Mouse (Mus musculus) heart, postnatal 0 days (tissue): ENCODE data around the gene Sec16a.

ENCODE experiments used
- CTCF ChIP-seq: IDR thresholded peaks from 2 replicates; pipeline ENCODE4 v1.5.1; 2016; ENCODE audit warnings: antibody characterized with exemption, control low read depth, low read depth
- EP300 ChIP-seq: IDR thresholded peaks from 2 replicates; pipeline ENCODE4 v1.6.1; 2016; ENCODE audit warnings: antibody characterized with exemption, low read depth

GRCm38 (mm10) chr2:26447451-26447850 lies 2.4 kb upstream of the Sec16a start:
- TF ChIP-seq CTCF: no peak
- no peak for TF ChIP-seq EP300
